22 mouse cellular contexts compared by ENCODE assay signal in genomic region chr17:72965687-72966086, GRCm38 (mm10). TPM values are rescaled to one million over a fixed set of nuclear protein-coding genes. Genes with fewer than 3 reads are reported as not detected.
A peak's percentile ranks its signal among the peaks of the same experiment; 100 is the strongest.
DNase-seq lines count a peak whose midpoint lies in the region; ATAC-seq and TF ChIP-seq lines count a peak whose summit lies in the region.
"Had no signal": no experiment of that assay in that cellular context is flagged by ENCODE, and none has a peak within 500 bp of the region (broad histone marks: within the 10 kb centered on the region; RNA-seq: fewer than 3 reads in every experiment).

No protein-coding gene starts in this region.

- H3K79me2 ChIP-seq in myocyte (ENCODE audit: control insufficient read depth, insufficient read depth) = no peaks in the 10 kb centered on the region

- intact Hi-C loops in left cerebral cortex, postnatal 14 days (cut with DNase I) = loop anchor here (5.0 kb wide), 1 partner anchor 48 kb away; the partner anchor contains the start of gene Lbh

- no peak for ATAC-seq in heart, embryonic 12.5 days (ENCODE audit: insufficient number of reproducible peaks, low FRiP score)
- ATAC-seq in kidney, postnatal 0 days (replicated peaks; ENCODE audit: low FRiP score, low read depth) = no peak
- ATAC-seq in embryonic facial prominence, embryonic 14.5 days (ENCODE audit: low read depth) = no peak
- ATAC-seq: intestine, embryonic 15.5 days; liver, embryonic 12.5 days; Patski had no signal

- H3K27me3 ChIP-seq in heart, embryonic 12.5 days (replicated peaks) = no peaks in the 10 kb centered on the region
- H3K27me3 ChIP-seq in kidney, postnatal 0 days (ENCODE audit: insufficient read depth, low read length) = no peaks in the 10 kb centered on the region
- H3K27me3 ChIP-seq in kidney, adult 2 months (replicated peaks; ENCODE audit: control insufficient read depth, insufficient read depth, low read length) = no peaks in the 10 kb centered on the region
- no peaks in the 10 kb centered on the region for H3K27me3 ChIP-seq in embryonic facial prominence, embryonic 14.5 days (replicated peaks; ENCODE audit: control insufficient read depth, insufficient read depth, low read length)
- H3K27me3 ChIP-seq in myocyte (ENCODE audit: control insufficient read depth, insufficient read depth, insufficient read length) = no peaks in the 10 kb centered on the region
- H3K27me3 ChIP-seq: embryonic facial prominence, embryonic 15.5 days; forebrain, embryonic 13.5 days; hindbrain, embryonic 12.5 days; intestine, embryonic 15.5 days; liver, embryonic 12.5 days; lung, embryonic 15.5 days; Patski had no signal

- peak overlapping the region; percentile 62 for H3K27ac ChIP-seq in heart, embryonic 12.5 days (ENCODE audit: poor library complexity, severe bottlenecking)
- H3K27ac ChIP-seq in kidney, postnatal 0 days = 0 out of 2 replicates have a peak overlapping the region, but pooled peaks have one; percentile 8
- H3K27ac ChIP-seq in kidney, adult 2 months (ENCODE audit: insufficient read depth, low read depth, low read length) = no peak overlapping the region
- peak overlapping the region; percentile 58; the same call in 1 of the 2 replicates for H3K27ac ChIP-seq in embryonic facial prominence, embryonic 14.5 days (replicated peaks; ENCODE audit: low read depth, low read length)
- H3K27ac ChIP-seq: forebrain, embryonic 13.5 days; hindbrain, embryonic 12.5 days; intestine, embryonic 15.5 days; liver, embryonic 12.5 days; lung, embryonic 15.5 days had no signal

- no peak overlapping the region for H3ac ChIP-seq in myocyte (ENCODE audit: control insufficient read depth, insufficient read length)

- TF ChIP-seq POLR2A in kidney, adult 2 months (IDR thresholded peaks at IDR 0.05; ENCODE audit: low read depth, low read length) = no peak
- no peak for TF ChIP-seq POLR2A in myocyte (IDR thresholded peaks at IDR 0.05; ENCODE audit: insufficient read length, low read depth)

- peaks cover 3% of the 10 kb centered on the region; the same call in 1 of the 2 replicates for H3K9me3 ChIP-seq in heart, embryonic 12.5 days (replicated peaks)
- no peaks in the 10 kb centered on the region for H3K9me3 ChIP-seq in kidney, postnatal 0 days (replicated peaks; ENCODE audit: low read length)
- H3K9me3 ChIP-seq in embryonic facial prominence, embryonic 14.5 days (ENCODE audit: control insufficient read depth, low read length) = no peaks in the 10 kb centered on the region
- H3K9me3 ChIP-seq: embryonic facial prominence, embryonic 15.5 days; forebrain, embryonic 13.5 days; hindbrain, embryonic 12.5 days; intestine, embryonic 15.5 days; liver, embryonic 12.5 days; lung, embryonic 15.5 days had no signal

- no peak overlapping the region for H3K4me2 ChIP-seq in heart, embryonic 12.5 days
- H3K4me2 ChIP-seq in kidney, postnatal 0 days (ENCODE audit: low read length) = no peak overlapping the region
- H3K4me2 ChIP-seq in embryonic facial prominence, embryonic 14.5 days (ENCODE audit: low read depth, low read length) = no peak overlapping the region
- H3K4me2 ChIP-seq in myocyte (ENCODE audit: low read depth) = peak overlapping the region; percentile 44
- H3K4me2 ChIP-seq: embryonic facial prominence, embryonic 15.5 days; forebrain, embryonic 13.5 days; hindbrain, embryonic 12.5 days; intestine, embryonic 15.5 days; liver, embryonic 12.5 days; lung, embryonic 15.5 days had no signal

- H3K4me1 ChIP-seq in heart, embryonic 12.5 days (replicated peaks) = peaks cover 38% of the 10 kb centered on the region
- H3K4me1 ChIP-seq in kidney, postnatal 0 days (replicated peaks; ENCODE audit: insufficient read depth, low read length) = peaks cover 12% of the 10 kb centered on the region; the same call in 1 of the 2 replicates
- no peaks in the 10 kb centered on the region; the same call in 1 of the 2 replicates for H3K4me1 ChIP-seq in kidney, adult 2 months (ENCODE audit: control insufficient read depth, insufficient read depth, low read length)
- peaks cover 17% of the 10 kb centered on the region for H3K4me1 ChIP-seq in embryonic facial prominence, embryonic 14.5 days (ENCODE audit: control insufficient read depth, insufficient read depth, low read length)
- H3K4me1 ChIP-seq: forebrain, embryonic 13.5 days had no signal

- TF ChIP-seq CTCF in kidney, postnatal 0 days (IDR thresholded peaks at IDR 0.05; ENCODE audit: low read depth) = no peak
- TF ChIP-seq CTCF in kidney, adult 2 months (conservative IDR thresholded peaks at IDR 0.05; ENCODE audit: insufficient read depth, insufficient read length, low read depth, low read length) = no peak

- no peak overlapping the region for H3K9ac ChIP-seq in heart, embryonic 12.5 days
- H3K9ac ChIP-seq in kidney, postnatal 0 days (ENCODE audit: low read depth, low read length) = no peak overlapping the region
- H3K9ac ChIP-seq in embryonic facial prominence, embryonic 14.5 days (ENCODE audit: low read depth, low read length) = no peak overlapping the region
- H3K9ac ChIP-seq: embryonic facial prominence, embryonic 15.5 days; forebrain, embryonic 13.5 days; hindbrain, embryonic 12.5 days; intestine, embryonic 15.5 days; liver, embryonic 12.5 days; lung, embryonic 15.5 days had no signal

- H3K36me3 ChIP-seq in heart, embryonic 12.5 days = no peaks in the 10 kb centered on the region
- no peaks in the 10 kb centered on the region for H3K36me3 ChIP-seq in kidney, postnatal 0 days (ENCODE audit: insufficient read depth, low read length)
- no peaks in the 10 kb centered on the region for H3K36me3 ChIP-seq in kidney, adult 2 months (ENCODE audit: control insufficient read depth, insufficient read depth, low read length)
- H3K36me3 ChIP-seq in embryonic facial prominence, embryonic 14.5 days (ENCODE audit: control insufficient read depth, insufficient read depth, low read length) = no peaks in the 10 kb centered on the region
- no peaks in the 10 kb centered on the region for H3K36me3 ChIP-seq in myocyte (ENCODE audit: control insufficient read depth, insufficient read depth)
- H3K36me3 ChIP-seq: embryonic facial prominence, embryonic 15.5 days; hindbrain, embryonic 12.5 days; intestine, embryonic 15.5 days; liver, embryonic 12.5 days; lung, embryonic 15.5 days had no signal

- H3K4me3 ChIP-seq in heart, embryonic 12.5 days = no peak overlapping the region
- H3K4me3 ChIP-seq in kidney, postnatal 0 days (replicated peaks; ENCODE audit: low read depth, low read length) = no peak overlapping the region
- no peak overlapping the region for H3K4me3 ChIP-seq in kidney, adult 2 months (ENCODE audit: insufficient read depth, low read depth, low read length)
- H3K4me3 ChIP-seq in embryonic facial prominence, embryonic 14.5 days (ENCODE audit: low read depth, low read length) = no peak overlapping the region
- no peak overlapping the region for H3K4me3 ChIP-seq in myocyte
- H3K4me3 ChIP-seq: embryonic facial prominence, embryonic 15.5 days; forebrain, embryonic 13.5 days; hindbrain, embryonic 12.5 days; intestine, embryonic 15.5 days; liver, embryonic 12.5 days; lung, embryonic 15.5 days had no signal

- WGBS in heart, embryonic 12.5 days = 57% methylated on average over 5 of the region's 5 CpGs
- WGBS in kidney, postnatal 0 days = 40% methylated on average over 5 of the region's 5 CpGs
- 68% methylated on average over 5 of the region's 5 CpGs for WGBS in kidney, adult 2 months
- 56% methylated on average over 5 of the region's 5 CpGs for WGBS in embryonic facial prominence, embryonic 14.5 days

- DNase-seq in heart, adult 9 months (ENCODE audit: low spot score in 2 of 2) = no peak
- DNase-seq in kidney, postnatal 0 days (ENCODE audit: low spot score) = no peak
- no peak for DNase-seq in kidney, adult 2 months
- DNase-seq in embryonic facial prominence, embryonic 14.5 days (ENCODE audit: low spot score) = no peak
- no peak for DNase-seq in left cerebral cortex, postnatal 14 days (ENCODE audit: low spot score in 2 of 2)
- DNase-seq in embryo, embryonic 10.5 days (ENCODE audit: low spot score) = no peak
- DNase-seq: adrenal gland, postnatal 25 days; cerebellum, adult 18-20 months; cerebellum, postnatal 36 days; kidney, postnatal 4 days; midbrain, embryonic 14.5 days; right cerebral cortex, adult 18-20 months; spleen, adult 18-20 months had no signal

TF ChIP-seq in myocyte, 11 proteins besides CTCF, POLR2A, EP300 and RAD21:
- no peak for TF ChIP-seq POLR2AphosphoS2 (IDR thresholded peaks at IDR 0.05; ENCODE audit: insufficient read length, low read depth)
- no peak for TF ChIP-seq SRF (IDR thresholded peaks at IDR 0.05; ENCODE audit: control insufficient read depth, insufficient read length, low read depth)
- TF ChIP-seq CEBPB (IDR thresholded peaks at IDR 0.05; ENCODE audit: insufficient read depth, poor library complexity, severe bottlenecking) = no peak
- TF ChIP-seq MAX (IDR thresholded peaks at IDR 0.05; ENCODE audit: low read depth) = no peak
- TF ChIP-seq REST (IDR thresholded peaks at IDR 0.05; ENCODE audit: insufficient read depth, insufficient read length) = no peak
- TF ChIP-seq E2F4 (IDR thresholded peaks at IDR 0.05; ENCODE audit: insufficient read depth) = no peak
- no peak for TF ChIP-seq TCF12 (IDR thresholded peaks at IDR 0.05; ENCODE audit: insufficient read depth, poor library complexity, severe bottlenecking)
- TF ChIP-seq USF1 (IDR thresholded peaks at IDR 0.05; ENCODE audit: low read depth) = no peak
- no peak for TF ChIP-seq MYOD1 (IDR thresholded peaks at IDR 0.05; ENCODE audit: control insufficient read depth in 1 of 3, insufficient read length in 2 of 3, low read depth in 2 of 3)
- TF ChIP-seq MYOG (IDR thresholded peaks at IDR 0.05; ENCODE audit: control insufficient read depth in 1 of 3, insufficient read depth in 1 of 3, insufficient read length in 2 of 3, low read depth in 2 of 3) = no peak
- no peak for TF ChIP-seq TCF3 (IDR thresholded peaks at IDR 0.05; ENCODE audit: insufficient read length, low read depth)

RNA-seq across cellular contexts. Expression of gene Lbh, which starts 47.6 kb away (rescaled TPM):
- polyA plus RNA-seq in heart, embryonic 12.5 days (2016; fragmentation: Nextera tagmentation; extraction: Ambion mirVana) = 22.6 and 23.7 TPM in 2 replicates
- polyA plus RNA-seq in kidney, postnatal 0 days (2015; fragmentation: Nextera tagmentation; extraction: Ambion mirVana) = 8.9 and 9.0 TPM in 2 replicates
- 58.9 and 66.4 TPM in 2 replicates for polyA plus RNA-seq in kidney, adult 2 months (2012; rRNA removed)
- polyA plus RNA-seq in embryonic facial prominence, embryonic 14.5 days (2014; fragmentation: Nextera tagmentation; extraction: Ambion mirVana) = 3.2 and 3.5 TPM in 2 replicates
- 29.8 TPM for polyA plus RNA-seq in myocyte (2012; fragmentation: generic; extraction: Trizol)
- 10 to 100 TPM; 44.4 to 45.5 TPM for total RNA-seq in left cerebral cortex, postnatal 14 days (2021)
